Mouse (Mus musculus): ENCODE results near the gene Slc7a4. TPM values are rescaled to one million over a fixed set of nuclear protein-coding genes. Genes with fewer than 3 reads are reported as not detected.

Slc7a4 gene
- 0.15 TPM for polyA plus RNA-seq (2014; fragmentation: Illumina TruSeq; extraction: RNeasy Lipid Tissue Mini Kit (QIAGEN cat#74804); ENCODE audit: low replicate concordance)

GRCm38 (mm10) chr16:17583064-17583463, at the start of gene Slc7a4:
Gene Slc7a4, minus strand, starts transcription at chr16:17583214.

GRCm38 (mm10) chr16:17619198-17620105, 36.4 kb upstream of the Slc7a4 start, which contains the start of gene Smpd4:
Gene Smpd4, plus strand, starts transcription at chr16:17619354.

GRCm38 (mm10) chr16:17561751-17562208, 21.2 kb downstream of the Slc7a4 start, which contains the start of gene P2rx6:
Gene P2rx6, plus strand, starts transcription at chr16:17561885.

GRCm38 (mm10) chr16:17561128-17561750, 21.8 kb downstream of the Slc7a4 start, which contains the start of gene Lrrc74b:
Gene Lrrc74b, minus strand, starts transcription at chr16:17561247.

GRCm38 (mm10) chr16:17530640-17531288, 52.2 kb downstream of the Slc7a4 start, which contains the start of gene Thap7:
Gene Thap7, minus strand, starts transcription at chr16:17531136.

Other genes with a start within 250 kb of the Slc7a4 start
- 115 TPM for gene Snap29, start 177.2 kb downstream of the Slc7a4 start, polyA plus RNA-seq (2014; fragmentation: Illumina TruSeq; extraction: RNeasy Lipid Tissue Mini Kit (QIAGEN cat#74804); ENCODE audit: low replicate concordance)
- gene Pi4ka, start 176.9 kb downstream of the Slc7a4 start, polyA plus RNA-seq (2014; fragmentation: Illumina TruSeq; extraction: RNeasy Lipid Tissue Mini Kit (QIAGEN cat#74804); ENCODE audit: low replicate concordance): 10.9 TPM
- 26.2 TPM for gene Crkl, start 131.2 kb downstream of the Slc7a4 start, polyA plus RNA-seq (2014; fragmentation: Illumina TruSeq; extraction: RNeasy Lipid Tissue Mini Kit (QIAGEN cat#74804); ENCODE audit: low replicate concordance)
- not detected for gene Aifm3, start 93.6 kb downstream of the Slc7a4 start, polyA plus RNA-seq (2014; fragmentation: Illumina TruSeq; extraction: RNeasy Lipid Tissue Mini Kit (QIAGEN cat#74804); ENCODE audit: low replicate concordance)
- 7.3 TPM for gene Lztr1, start 74.5 kb downstream of the Slc7a4 start, polyA plus RNA-seq (2014; fragmentation: Illumina TruSeq; extraction: RNeasy Lipid Tissue Mini Kit (QIAGEN cat#74804); ENCODE audit: low replicate concordance)
- not detected for gene Thap7, start 52.1 kb downstream of the Slc7a4 start, polyA plus RNA-seq (2014; fragmentation: Illumina TruSeq; extraction: RNeasy Lipid Tissue Mini Kit (QIAGEN cat#74804); ENCODE audit: low replicate concordance)
- 0.45 TPM for gene Lrrc74b, start 22.0 kb downstream of the Slc7a4 start, polyA plus RNA-seq (2014; fragmentation: Illumina TruSeq; extraction: RNeasy Lipid Tissue Mini Kit (QIAGEN cat#74804); ENCODE audit: low replicate concordance)
- 0.22 TPM for gene P2rx6, start 21.3 kb downstream of the Slc7a4 start, polyA plus RNA-seq (2014; fragmentation: Illumina TruSeq; extraction: RNeasy Lipid Tissue Mini Kit (QIAGEN cat#74804); ENCODE audit: low replicate concordance)
- 6.4 TPM for gene Smpd4, start 36.1 kb upstream of the Slc7a4 start, polyA plus RNA-seq (2014; fragmentation: Illumina TruSeq; extraction: RNeasy Lipid Tissue Mini Kit (QIAGEN cat#74804); ENCODE audit: low replicate concordance)
- not detected for gene Ccdc74a, start 63.3 kb upstream of the Slc7a4 start, polyA plus RNA-seq (2014; fragmentation: Illumina TruSeq; extraction: RNeasy Lipid Tissue Mini Kit (QIAGEN cat#74804); ENCODE audit: low replicate concordance)
- 6.8 TPM for gene Med15, start 149.7 kb upstream of the Slc7a4 start, polyA plus RNA-seq (2014; fragmentation: Illumina TruSeq; extraction: RNeasy Lipid Tissue Mini Kit (QIAGEN cat#74804); ENCODE audit: low replicate concordance)
- 5.3 TPM for gene Klhl22, start 176.4 kb upstream of the Slc7a4 start, polyA plus RNA-seq (2014; fragmentation: Illumina TruSeq; extraction: RNeasy Lipid Tissue Mini Kit (QIAGEN cat#74804); ENCODE audit: low replicate concordance)
- gene Scarf2, start 214.1 kb upstream of the Slc7a4 start, polyA plus RNA-seq (2014; fragmentation: Illumina TruSeq; extraction: RNeasy Lipid Tissue Mini Kit (QIAGEN cat#74804); ENCODE audit: low replicate concordance): not detected
- not detected for gene B830017H08Rik, start 249.9 kb upstream of the Slc7a4 start, polyA plus RNA-seq (2014; fragmentation: Illumina TruSeq; extraction: RNeasy Lipid Tissue Mini Kit (QIAGEN cat#74804); ENCODE audit: low replicate concordance)